Mouse (Mus musculus): ENCODE measurements at regions not wholly inside any gene's neighbourhood (a gene's known extent, or its start where the extent isn't known, plus 50 kb on each side); places are given as distances from the start of the nearest gene placed in this dataset.
A peak's percentile ranks its signal among the peaks of the same experiment; 100 is the strongest.

- ATAC-seq (replicated peaks; ENCODE audit: poor library complexity, severe bottlenecking): no peak
Observed at GRCm38 (mm10) chr15:88175991-88176390, 424.1 kb upstream of the Zdhhc25 start.

GRCm38 (mm10) chr15:88196539-88196938 is 403.6 kb upstream of the Zdhhc25 start:
- no peak for ATAC-seq (replicated peaks; ENCODE audit: poor library complexity, severe bottlenecking)

DNA sequence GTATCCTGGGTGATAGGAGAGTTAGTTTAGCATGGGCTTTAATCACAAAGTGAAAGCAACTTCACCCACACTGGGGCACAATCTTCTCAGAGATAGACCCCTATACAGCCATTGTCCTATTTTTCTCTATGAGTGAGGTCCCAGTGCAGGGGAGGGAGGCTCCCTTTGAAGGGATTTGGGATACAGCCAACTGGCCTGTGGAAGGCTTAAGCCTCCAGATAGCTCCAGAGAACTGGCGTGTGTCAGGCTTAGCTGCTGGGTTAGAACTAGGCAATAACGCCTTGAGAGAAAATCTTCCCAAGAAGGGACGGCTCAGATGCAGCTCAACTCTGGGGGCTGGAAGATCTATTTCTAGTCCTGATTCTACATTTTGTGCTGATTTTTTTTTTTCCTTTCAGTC is 397.4 kb upstream of the Zdhhc25 start:
- no peak for ATAC-seq (replicated peaks; ENCODE audit: poor library complexity, severe bottlenecking)

- no peak for ATAC-seq (replicated peaks; ENCODE audit: poor library complexity, severe bottlenecking)
Observed at GRCm38 (mm10) chr15:88213356-88213755, 386.7 kb upstream of the Zdhhc25 start.

GRCm38 (mm10) chr15:88214286-88214685 is 385.8 kb upstream of the Zdhhc25 start:
- no peak for ATAC-seq (replicated peaks; ENCODE audit: poor library complexity, severe bottlenecking)

- ATAC-seq (replicated peaks; ENCODE audit: poor library complexity, severe bottlenecking): no peak
Observed at GRCm38 (mm10) chr15:88229456-88229855, 370.6 kb upstream of the Zdhhc25 start.

DNA sequence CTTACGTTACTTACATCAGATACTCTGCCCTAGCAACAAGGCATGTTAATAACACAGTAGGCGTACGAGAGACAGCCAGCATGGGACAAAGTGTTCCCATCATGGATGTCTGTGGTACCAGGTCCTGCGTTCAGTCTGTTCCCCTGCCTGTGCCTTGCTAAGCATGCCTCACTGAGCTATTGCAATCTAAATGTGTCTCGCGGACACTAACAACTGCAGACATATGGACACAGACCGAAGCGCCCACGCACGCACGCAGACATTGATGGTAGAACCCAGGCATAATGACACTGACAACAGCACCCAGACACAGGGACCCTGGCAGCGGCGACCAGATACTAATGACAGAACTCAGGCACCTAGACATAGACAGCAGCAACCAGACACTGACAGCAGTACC is 355.5 kb upstream of the Zdhhc25 start:
- ATAC-seq (replicated peaks; ENCODE audit: poor library complexity, severe bottlenecking): no peak

DNA sequence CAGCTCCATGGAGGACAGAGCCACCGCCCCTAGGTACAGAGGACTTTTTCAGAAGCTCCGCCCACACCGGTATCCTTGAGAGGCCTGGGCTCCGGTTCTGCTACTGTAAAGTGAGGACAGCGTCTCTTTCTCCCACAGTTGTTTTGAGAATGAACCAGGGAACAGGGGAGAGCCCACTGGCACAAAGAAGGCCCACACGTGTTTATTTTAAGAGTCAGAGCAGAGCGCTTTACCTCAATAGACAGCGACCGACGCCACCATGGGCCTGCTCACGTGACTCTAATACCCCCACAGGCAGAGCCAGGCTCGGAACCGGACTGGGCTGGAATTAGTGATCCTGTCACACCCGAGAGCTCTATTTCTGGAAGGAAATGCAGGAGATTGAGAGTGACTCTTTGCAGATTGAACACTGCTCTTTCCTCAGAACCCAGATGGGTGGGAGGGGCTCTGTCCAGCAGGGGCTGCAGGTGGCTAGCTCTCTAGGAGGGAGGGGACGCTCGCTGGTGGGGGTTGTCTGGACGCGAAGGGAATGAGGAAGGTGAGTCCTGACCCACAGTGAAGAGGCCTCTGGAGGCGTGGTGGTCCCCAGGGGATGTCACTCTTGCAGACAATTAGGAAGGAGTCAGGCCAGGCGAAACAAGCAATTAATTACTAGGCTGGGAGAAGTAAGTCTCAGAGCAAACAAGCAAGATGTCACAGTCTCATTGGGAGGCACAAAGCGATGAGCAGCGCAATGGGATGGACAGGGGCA is 354.4 kb upstream of the Zdhhc25 start:
- ATAC-seq (replicated peaks; ENCODE audit: poor library complexity, severe bottlenecking): no peak

GRCm38 (mm10) chr15:88247974-88248625 is 352.0 kb upstream of the Zdhhc25 start:
- peak; percentile 72 for ATAC-seq (replicated peaks; ENCODE audit: poor library complexity, severe bottlenecking)

DNA sequence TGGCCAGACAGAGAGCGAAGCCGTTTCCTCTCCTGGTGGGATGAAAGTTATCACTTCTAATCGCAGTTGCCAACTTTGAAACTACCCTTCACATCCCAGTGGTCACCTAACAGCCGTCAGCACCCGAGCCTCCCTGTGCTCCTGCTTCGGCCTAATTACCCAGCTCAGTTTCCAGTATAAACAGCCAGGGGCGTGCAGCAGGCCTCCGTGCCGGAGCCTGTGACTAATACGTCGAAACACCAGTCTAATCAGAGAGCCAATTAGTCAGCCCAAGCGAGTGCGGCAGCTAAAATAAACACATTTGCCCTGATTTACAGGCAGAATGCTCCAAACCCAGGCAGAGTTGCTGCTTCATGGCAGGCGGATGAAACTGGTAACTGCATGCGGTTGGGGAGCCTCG is 312.1 kb upstream of the Zdhhc25 start:
- no peak for ATAC-seq (replicated peaks; ENCODE audit: poor library complexity, severe bottlenecking)

GRCm38 (mm10) chr15:88288696-88289095 is 311.4 kb upstream of the Zdhhc25 start:
- ATAC-seq (replicated peaks; ENCODE audit: poor library complexity, severe bottlenecking): no peak

DNA sequence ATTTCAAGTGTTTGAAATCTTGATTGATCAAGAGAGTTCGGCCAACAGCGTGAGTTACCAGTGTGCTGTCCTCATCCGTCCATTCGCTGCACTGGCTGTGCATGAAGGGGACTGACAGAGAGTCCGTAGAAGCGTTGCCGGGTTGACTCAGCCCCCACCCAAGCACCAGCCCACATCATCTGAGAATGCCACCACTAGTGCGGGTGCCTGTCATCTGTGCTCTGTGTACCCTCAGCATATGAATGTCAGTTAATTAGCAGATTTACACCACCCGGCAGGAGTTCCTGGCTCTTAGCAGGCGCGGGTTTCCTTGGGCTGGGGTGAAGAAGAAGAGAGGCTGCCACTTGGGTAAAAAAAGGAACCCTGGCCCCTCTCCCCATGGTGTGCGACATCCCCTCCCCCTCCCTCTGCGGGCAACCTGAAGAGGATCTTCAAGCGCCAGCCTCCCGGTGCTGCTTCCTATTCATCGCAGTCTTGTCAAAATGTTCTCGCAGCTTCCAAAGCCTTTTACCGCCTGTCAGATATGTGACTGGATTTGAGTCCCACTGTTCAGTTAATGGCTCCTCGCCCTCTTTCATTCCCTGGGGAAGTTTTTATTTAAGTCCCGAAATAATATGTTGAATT is 309.2 kb upstream of the Zdhhc25 start:
- no peak for ATAC-seq (replicated peaks; ENCODE audit: poor library complexity, severe bottlenecking)

GRCm38 (mm10) chr15:88299061-88299460 is 301.0 kb upstream of the Zdhhc25 start:
- no peak for ATAC-seq (replicated peaks; ENCODE audit: poor library complexity, severe bottlenecking)

GRCm38 (mm10) chr15:88311158-88311557 is 288.9 kb upstream of the Zdhhc25 start:
- no peak for ATAC-seq (replicated peaks; ENCODE audit: poor library complexity, severe bottlenecking)

GRCm38 (mm10) chr15:88314810-88315459 is 285.2 kb upstream of the Zdhhc25 start:
- no peak for ATAC-seq (replicated peaks; ENCODE audit: poor library complexity, severe bottlenecking)

DNA sequence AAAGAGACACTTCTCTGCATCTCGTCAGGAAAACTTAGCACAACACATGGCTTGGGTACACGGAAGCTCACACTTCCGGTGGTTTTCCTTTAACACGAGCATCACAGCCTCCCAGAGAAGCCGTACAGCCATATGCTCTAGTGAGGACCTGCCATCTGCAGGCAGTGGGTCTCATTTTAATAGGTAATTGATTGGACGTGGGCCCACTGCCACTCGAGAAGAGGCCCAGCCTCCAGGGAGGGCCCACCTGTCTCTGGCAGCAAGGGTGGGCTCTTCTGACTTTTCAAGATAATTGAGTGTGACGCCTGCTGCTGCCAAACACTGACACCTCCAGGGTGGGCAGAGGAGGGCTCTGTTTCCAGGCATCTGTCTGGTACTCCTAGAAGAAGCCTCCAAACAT is 282.1 kb upstream of the Zdhhc25 start:
- no peak for ATAC-seq (replicated peaks; ENCODE audit: poor library complexity, severe bottlenecking)

- no peak for ATAC-seq (replicated peaks; ENCODE audit: poor library complexity, severe bottlenecking)
Observed at GRCm38 (mm10) chr15:88319527-88319926, 280.6 kb upstream of the Zdhhc25 start.

GRCm38 (mm10) chr15:88323584-88324375 is 276.3 kb upstream of the Zdhhc25 start:
- no peak for ATAC-seq (replicated peaks; ENCODE audit: poor library complexity, severe bottlenecking)

GRCm38 (mm10) chr15:88325108-88325507 is 275.0 kb upstream of the Zdhhc25 start:
- no peak for ATAC-seq (replicated peaks; ENCODE audit: poor library complexity, severe bottlenecking)

GRCm38 (mm10) chr15:88353206-88353605 is 246.9 kb upstream of the Zdhhc25 start:
- no peak for ATAC-seq (replicated peaks; ENCODE audit: poor library complexity, severe bottlenecking)
